Mouse (Mus musculus) C2C12 (cell line): ENCODE data around the gene Tacr2.

Source experiments
- CEBPB ChIP-seq: IDR thresholded peaks from one replicate; pipeline ENCODE4 v1.6.1; 2011; ENCODE audit warnings: low read depth, mild to moderate bottlenecking, control low read depth, moderate library complexity
- CTCF ChIP-seq: IDR thresholded peaks from one replicate; pipeline ENCODE4 v1.5.1; 2011; ENCODE audit not compliant: control insufficient read depth, insufficient read depth, insufficient read length
- MAX ChIP-seq: IDR thresholded peaks from one replicate; pipeline ENCODE4 v1.6.1; 2011; ENCODE audit warnings: mild to moderate bottlenecking, control low read depth
- MYOD1 ChIP-seq: IDR thresholded peaks from one replicate; pipeline ENCODE4 v1.6.1; 2011; ENCODE audit warnings: low read depth; ENCODE audit not compliant: control insufficient read depth, insufficient read length
- USF1 ChIP-seq: IDR thresholded peaks from one replicate; pipeline ENCODE4 v1.6.1; 2011; ENCODE audit warnings: low read depth, mild to moderate bottlenecking, control low read depth, moderate library complexity

GRCm38 (mm10) chr10:62294112-62294511, 41.9 kb downstream of the Tacr2 start:
- TF ChIP-seq CTCF (no peak), CEBPB (no peak), USF1 (no peak), MAX (no peak), MYOD1 (no peak)
